Mouse (Mus musculus): ENCODE measurements around the gene Fggy.

Gene Fggy

DNA sequence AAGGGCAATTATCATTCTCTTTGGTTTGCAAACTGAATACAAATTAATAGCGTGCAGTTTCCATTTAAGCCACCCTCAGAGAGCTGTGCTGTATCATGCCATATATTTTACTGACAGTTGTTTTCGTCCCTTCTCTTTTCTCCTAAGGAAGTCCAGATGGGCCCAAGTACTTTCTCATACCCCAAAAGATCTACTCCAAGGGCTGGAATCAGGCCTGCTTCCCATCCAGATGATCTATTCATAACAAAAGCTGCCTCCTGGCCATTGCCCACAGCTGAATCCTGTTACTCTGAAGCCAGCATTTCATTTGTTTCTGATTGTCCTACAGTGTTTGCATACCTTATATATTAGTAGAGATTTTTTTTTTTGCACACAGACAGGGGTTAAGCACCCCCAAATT lies 231.6 kb downstream of the Fggy start:
- no peak for DNase-seq

- no peak for DNase-seq
Observed at GRCm38 (mm10) chr4:95791913-95792475, 234.7 kb downstream of the Fggy start.

- DNase-seq, result peak; percentile 38
Observed at GRCm38 (mm10) chr4:95793647-95794328, 236.5 kb downstream of the Fggy start.

DNA sequence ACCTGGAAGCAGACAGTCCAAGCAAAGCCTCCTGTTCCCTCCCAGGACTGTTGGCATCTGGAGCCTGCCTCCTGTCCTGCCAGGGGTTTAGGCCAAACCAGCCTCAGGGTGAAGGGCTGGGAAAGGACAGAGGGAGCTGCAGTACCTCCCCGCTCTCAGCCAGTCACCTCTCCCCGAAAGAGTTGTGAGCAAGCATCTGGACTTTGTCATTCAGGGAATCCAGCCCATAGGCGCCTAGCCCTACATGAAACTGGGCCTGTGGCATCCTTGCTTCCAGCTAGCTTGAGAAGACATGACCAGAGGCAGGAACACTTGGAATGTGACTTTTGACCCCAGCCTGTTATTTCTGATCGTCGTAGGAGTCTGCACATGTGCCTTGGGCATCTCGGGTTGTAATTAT lies 237.3 kb downstream of the Fggy start:
- peak; percentile 50 for DNase-seq

DNA sequence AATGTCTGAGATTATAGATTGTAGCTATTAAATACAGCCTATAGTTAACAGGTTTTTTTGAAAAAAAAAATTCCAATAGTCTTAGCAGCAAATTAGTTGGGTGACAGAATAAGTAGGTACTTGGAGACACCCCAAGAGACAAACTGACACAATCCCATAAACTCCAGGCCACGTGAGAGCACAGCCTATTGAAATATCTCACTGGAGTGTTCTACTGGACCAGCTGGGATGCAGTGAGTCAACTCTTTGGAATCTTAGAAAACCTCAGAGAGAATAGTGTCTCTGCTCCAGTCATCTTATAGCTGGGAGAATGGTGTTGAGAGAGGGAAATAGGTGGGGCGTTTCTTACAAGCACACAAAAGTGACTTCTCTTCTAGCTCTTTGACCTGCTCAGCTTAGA lies 238.0 kb downstream of the Fggy start:
- DNase-seq, result no peak

- DNase-seq, result no peak
Observed at GRCm38 (mm10) chr4:95819650-95820049, 262.3 kb downstream of the Fggy start.

DNA sequence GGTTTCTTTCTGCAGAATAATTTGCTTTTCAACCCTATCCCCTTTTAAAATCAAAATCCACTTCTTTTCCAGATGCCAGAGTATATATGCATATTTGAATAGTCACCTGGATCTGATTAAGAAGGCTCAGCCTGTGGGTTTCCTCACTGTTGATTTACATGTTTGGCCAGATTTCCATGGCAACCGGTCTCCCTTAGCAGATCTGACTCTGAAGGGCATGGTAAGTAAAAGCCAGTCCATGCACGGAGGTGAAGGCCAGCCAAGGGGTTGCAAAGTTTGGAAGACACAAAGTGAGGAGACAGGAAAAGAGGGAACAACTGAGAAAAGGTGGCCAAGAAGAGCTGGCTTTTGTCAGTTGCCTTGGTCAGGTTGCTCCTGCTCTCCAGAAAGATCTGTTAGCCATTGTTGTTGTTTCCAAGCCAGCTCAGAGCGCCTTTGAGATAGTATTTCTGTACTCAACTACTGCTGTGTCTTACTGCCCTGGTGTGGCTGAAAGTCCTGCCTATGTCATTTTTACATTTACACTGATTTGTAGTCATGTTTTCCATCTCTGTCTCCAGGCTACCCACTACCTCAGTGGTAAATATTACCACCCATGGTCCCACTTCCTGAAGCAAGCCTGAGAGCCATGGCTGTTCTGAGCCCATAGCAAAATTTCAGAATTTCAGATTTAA lies 264.7 kb downstream of the Fggy start:
- DNase-seq, result no peak

DNA sequence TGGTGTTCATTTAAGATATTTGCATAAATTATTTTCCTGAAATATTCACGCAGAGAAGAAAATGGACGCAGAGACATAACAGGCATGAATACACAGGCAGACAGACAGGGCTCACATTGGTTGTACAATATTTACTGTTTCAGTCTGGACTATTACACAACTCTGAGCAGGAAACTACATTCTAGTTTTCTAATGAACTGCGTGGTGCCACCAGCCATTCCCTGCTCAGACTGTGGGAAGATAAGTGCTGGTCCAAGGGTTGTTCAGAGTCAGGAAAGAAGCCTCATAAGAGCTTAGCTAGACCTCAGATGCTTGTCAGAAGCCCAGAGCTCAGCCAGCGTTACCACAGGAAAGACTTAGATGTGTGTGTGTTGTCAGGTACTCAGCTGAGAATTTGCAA lies 270.9 kb downstream of the Fggy start:
- no peak for DNase-seq

DNA sequence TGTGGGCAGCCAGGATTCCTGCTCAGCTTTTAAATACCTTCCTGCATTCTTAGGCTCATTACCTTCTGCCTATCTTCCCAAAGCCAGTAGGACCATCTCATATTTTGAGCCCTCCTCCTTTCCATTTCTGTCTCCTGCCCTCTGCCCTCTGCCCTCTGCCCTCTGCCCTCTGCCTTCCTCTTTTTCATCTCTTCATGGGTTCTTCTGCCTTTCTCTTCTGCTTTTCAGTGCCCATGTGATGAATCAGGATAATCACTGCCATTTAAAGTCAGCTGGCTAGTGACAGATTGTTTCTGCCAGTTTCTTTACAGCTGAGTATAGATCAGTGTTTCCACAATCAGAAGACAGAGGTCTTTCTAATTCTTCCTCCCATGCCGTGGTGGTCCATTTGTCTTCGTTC lies 273.0 kb downstream of the Fggy start:
- no peak for DNase-seq

- DNase-seq, result no peak
Observed at GRCm38 (mm10) chr4:95839860-95840259, 282.6 kb downstream of the Fggy start.

DNA sequence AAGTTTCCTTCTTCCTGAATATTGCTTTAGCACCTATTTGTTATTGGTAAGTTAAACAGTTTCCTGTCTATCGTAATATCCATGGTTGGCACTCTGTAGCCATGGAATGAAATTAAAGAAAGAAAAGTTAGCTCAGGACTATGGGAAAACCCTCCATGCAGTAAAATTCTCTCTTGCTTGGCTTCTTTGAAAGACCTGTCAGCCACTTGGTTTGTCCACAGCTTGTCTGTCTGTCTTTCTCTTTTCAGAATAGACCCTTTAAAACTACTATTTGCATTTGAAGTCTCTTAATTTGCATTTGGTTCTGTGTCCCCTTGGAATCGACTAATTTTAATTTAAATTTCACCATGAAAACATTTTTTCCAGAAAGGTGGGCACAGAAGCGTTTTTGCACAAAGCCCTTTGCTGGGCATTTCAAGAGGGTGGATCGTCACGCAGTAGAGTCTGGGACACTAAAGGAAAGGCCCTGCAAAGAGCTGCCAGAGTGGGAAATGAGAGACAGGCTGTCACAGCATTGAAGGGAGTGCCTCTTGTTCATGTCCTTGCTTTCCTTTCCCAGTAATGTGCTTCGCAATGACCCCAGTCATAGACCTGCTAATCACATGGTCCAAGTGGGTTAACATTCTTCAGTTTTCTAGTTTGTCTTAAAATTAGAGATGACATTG lies 283.2 kb downstream of the Fggy start:
- DNase-seq, result no peak

GRCm38 (mm10) chr4:95845981-95846617 lies 288.8 kb downstream of the Fggy start:
- DNase-seq, result peak; percentile 12

DNA sequence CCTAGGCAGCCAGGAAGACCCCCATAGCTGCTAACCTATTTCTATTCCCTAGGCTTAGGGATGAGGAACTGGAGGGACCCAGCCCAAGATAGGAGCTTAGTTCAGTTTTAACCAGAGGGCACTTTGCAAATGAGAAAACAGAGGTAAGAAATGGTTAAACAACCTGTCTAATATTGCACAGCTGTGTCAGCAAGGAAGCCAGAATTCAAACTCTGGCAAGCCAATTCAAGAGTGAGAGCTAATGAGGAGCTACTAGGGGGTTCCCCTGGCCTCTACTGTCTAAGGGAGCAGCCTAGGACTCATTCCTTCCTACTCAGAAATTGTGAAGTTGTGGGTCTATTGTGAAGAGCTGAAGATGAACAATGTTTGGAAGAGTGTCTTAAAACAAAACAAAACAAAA lies 289.9 kb downstream of the Fggy start:
- DNase-seq, result no peak

DNA sequence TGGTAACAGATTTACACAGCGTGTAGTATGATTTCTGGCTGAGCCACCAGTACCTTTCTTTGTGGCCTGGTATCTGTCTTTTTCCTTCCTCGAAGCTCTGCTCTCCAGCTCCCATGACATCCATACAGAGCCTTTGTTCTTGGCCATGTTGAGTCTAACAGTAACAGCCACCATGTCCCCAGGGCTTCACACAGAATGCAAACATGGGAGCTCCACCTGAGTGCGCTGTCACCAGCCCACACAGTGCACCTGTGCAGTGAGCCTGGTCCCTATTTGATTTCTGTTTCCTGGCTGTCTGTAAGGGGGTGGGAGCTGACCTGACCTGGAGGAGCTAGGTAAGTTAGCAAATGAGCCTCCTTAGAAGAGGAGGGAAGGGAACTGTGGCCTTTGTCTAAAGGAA lies 290.4 kb downstream of the Fggy start:
- DNase-seq, result no peak

DNA sequence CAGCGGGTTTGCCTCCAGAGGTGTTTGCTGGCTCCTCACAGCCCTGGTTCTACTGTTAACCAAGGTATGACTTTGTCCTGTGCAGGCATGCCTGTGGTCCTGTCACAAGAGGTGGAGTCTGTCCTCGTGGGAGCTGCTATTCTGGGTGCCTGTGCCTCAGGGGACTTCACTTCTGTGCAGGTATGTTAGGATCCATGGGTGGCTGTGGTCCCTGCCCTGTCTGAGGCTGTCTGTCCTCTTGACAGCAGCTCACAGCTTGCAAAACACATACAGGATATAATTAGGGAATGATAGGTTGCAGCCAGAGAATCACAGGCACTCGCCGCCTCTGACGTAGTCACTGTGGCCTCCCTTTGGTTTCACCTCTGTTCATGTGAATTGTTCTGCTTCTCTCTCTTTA lies 292.2 kb downstream of the Fggy start:
- DNase-seq, result no peak

GRCm38 (mm10) chr4:95850044-95850739 lies 292.9 kb downstream of the Fggy start:
- DNase-seq, result no peak

- no peak for DNase-seq
Observed at GRCm38 (mm10) chr4:95852257-95852656, 294.9 kb downstream of the Fggy start.

- no peak for DNase-seq
Observed at GRCm38 (mm10) chr4:95856008-95856407, 298.7 kb downstream of the Fggy start.

- no peak for DNase-seq
Observed at GRCm38 (mm10) chr4:95860601-95861000, 303.3 kb downstream of the Fggy start.

DNA sequence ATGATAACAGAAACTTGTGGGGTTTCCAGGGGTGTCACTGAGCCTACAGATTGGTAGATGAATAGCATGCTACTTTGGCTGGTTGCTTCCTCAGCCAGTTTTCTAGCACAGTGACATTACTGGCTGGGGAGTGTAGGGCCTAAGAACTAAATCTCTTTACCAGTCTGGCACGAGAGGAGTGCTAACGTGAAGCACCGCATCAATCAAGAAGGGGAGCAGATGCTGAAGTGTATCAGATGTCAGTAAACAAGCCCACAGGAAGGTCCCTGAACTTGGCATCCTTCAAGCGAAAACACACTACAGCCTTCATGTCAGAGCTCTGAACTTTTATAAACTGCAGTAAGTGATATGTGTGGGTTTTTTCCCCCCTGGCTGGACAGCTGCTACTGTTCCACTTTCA lies 303.8 kb downstream of the Fggy start:
- no peak for DNase-seq

- no peak for DNase-seq
Observed at GRCm38 (mm10) chr4:95861741-95862155, 304.4 kb downstream of the Fggy start.

GRCm38 (mm10) chr4:95862276-95862675 lies 305.0 kb downstream of the Fggy start:
- no peak for DNase-seq
